Mouse (Mus musculus) liver, embryonic 14.5 days (tissue): ENCODE data around the gene Nrg3.

Source experiments
- CTCF ChIP-seq: IDR thresholded peaks from 2 replicates; pipeline ENCODE4 v1.5.1; 2016; ENCODE audit warnings: antibody characterized with exemption, low read depth, control low read depth
- EP300 ChIP-seq: IDR thresholded peaks from 2 replicates; pipeline ENCODE4 v1.6.1; 2016; ENCODE audit warnings: antibody characterized with exemption, low read depth

GRCm38 (mm10) chr14:39472790-39473761 lies at the start of gene Nrg3:
- TF ChIP-seq CTCF (no peak), EP300 (no peak)
